Mouse (Mus musculus): ENCODE data around the gene Ccdc62.

The Ccdc62 gene

DNA sequence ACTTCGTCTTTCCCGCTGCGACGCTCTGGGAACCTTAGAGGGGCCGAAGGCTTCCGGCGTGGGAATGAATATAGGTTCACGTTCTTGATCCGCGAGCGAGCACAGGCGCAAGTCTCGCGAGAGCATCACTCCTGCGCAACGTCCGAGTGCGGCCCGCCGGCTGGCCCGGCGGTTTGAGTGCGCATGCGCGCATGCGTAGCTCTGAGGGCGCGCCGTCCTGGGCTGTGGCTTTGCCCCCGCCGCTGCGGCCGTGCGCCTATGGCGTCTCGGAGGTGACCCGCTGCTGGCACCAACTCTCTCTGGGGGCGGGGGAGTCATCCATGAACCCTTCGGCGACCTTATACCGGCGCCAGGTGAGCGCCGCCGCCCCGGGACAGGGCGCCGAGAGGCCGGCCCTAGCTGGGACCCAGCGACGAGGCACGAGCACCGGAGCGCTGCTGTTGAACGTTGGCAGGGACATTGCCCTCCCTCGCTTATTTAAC lies at the start of gene Ccdc62:
TSS of gene Ccdc62 (plus strand) at position 172 of the 482 bp plus-strand sequence.
- DNase-seq (ENCODE audit: low spot score), result peak; percentile 96

DNA sequence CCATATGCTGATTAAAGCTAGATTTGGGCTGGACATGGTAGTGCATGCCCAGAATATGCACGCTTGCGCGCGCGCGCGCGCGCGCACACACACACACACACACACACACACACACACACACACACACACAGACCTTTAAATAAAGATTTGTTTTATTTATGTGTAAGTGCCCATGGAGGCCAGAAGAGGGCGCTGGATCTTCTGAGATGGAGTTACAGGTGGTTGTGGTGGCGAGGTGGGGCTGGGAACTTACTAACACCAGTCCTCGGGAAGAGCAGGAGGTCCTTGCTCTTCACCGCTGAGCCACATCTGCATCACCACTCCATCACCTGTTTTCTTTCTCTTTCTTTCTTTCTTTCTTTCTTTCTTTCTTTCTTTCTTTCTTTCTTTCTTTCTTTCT lies 49.7 kb upstream of the Ccdc62 start:
- DNase-seq (ENCODE audit: low spot score), result no peak

DNA sequence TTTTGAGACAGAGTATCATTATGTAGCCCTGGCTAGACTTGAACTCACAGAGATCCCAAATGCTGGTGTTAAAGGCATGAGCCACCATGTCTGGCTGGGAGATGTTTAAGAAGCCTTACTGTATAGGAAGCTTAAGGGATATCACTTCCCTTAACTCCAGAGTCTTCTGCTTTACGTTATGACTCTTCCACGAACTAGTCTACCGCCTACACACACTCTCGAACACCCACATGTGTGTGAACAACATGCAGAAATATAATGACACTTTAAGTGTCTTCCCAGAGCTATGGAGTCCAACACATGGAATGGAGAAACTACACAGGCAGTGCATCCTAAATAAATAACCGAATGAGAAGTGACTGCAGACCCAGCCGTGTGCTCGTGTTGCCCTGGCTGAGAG lies 46.6 kb upstream of the Ccdc62 start:
- no peak for DNase-seq (ENCODE audit: low spot score)

GRCm38 (mm10) chr5:123884332-123884731 lies 46.1 kb upstream of the Ccdc62 start:
- DNase-seq (ENCODE audit: low spot score), result no peak

DNA sequence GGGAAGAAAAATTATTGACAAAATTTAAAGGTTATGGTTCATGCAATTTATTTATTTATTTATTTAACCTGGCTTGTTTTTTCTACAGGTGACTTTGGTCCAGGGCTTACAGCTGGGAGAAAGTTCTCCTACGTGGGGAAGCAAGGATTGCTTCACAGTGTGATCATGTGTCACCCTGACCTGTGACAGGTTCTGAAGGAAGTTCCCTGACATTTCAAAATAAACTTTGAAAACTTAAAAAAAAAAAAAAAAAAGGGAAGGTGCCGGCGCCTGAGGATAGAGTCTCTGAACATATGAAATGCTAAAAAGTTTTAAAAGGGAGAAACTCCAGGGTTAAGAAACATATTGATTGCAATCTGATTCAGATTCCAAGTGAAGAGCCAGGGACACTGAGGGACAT lies 44.1 kb upstream of the Ccdc62 start:
- no peak for DNase-seq (ENCODE audit: low spot score)

- no peak for DNase-seq (ENCODE audit: low spot score)
These were observed 40.2 kb upstream of the Ccdc62 start for GRCm38 (mm10) chr5:123890312-123890711.

GRCm38 (mm10) chr5:123890987-123891386 lies 39.5 kb upstream of the Ccdc62 start:
- no peak for DNase-seq (ENCODE audit: low spot score)

- peak; percentile 47 for DNase-seq (ENCODE audit: low spot score)
These were observed 38.8 kb upstream of the Ccdc62 start for GRCm38 (mm10) chr5:123891669-123892068.

- no peak for DNase-seq (ENCODE audit: low spot score)
These were observed 37.0 kb upstream of the Ccdc62 start for GRCm38 (mm10) chr5:123893520-123893919.

- peak; percentile 62 for DNase-seq (ENCODE audit: low spot score)
These were observed 34.1 kb upstream of the Ccdc62 start for GRCm38 (mm10) chr5:123896395-123896794.

DNA sequence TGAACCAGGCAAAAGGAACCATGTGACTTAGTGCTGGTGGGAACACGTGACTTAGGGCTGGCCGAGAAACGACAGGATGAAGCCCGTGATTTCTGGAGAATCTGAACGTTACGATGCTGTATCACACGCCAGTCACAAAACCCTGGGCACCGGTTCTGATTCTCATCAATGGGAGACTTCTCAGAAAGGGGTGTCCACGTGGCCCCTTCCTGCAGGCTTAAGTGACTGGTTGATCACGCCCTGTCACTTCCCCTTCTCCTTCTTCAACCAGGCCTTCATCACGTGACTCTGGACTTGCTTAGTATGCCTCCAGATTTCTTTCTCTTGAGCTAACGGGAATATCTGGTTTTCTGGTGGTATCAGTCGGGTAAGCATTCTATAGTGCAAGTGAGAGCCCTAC lies 33.1 kb upstream of the Ccdc62 start:
- no peak for DNase-seq (ENCODE audit: low spot score)

DNA sequence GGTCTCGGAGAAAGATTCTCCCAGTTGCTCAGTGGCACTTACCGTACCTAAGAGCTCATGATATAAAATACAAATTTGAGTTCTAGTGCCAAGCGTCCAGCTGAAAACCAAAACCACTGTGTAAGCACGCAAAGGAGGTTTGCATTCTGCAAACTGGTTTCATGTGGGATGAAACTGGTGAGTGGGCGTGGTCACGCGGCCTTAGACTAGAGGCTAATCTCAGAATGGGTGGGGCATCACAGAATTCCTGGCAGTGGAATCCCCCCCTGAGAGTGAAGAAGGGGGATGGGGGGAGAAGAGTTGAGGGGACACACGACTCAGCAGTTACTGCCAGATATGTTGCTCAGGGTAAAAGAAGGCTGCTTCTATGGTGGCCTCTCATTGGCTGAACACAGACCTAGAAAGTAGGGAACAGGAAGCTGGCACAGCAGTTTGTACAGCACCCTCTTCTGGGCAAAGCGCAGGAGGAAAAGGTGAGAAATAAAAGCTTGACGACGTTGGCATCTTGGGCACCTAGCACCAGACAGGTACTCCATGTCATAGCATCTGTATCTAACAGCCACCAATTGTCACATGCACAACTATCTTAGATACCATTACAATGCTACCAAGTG lies 26.3 kb upstream of the Ccdc62 start:
- no peak for DNase-seq (ENCODE audit: low spot score)

DNA sequence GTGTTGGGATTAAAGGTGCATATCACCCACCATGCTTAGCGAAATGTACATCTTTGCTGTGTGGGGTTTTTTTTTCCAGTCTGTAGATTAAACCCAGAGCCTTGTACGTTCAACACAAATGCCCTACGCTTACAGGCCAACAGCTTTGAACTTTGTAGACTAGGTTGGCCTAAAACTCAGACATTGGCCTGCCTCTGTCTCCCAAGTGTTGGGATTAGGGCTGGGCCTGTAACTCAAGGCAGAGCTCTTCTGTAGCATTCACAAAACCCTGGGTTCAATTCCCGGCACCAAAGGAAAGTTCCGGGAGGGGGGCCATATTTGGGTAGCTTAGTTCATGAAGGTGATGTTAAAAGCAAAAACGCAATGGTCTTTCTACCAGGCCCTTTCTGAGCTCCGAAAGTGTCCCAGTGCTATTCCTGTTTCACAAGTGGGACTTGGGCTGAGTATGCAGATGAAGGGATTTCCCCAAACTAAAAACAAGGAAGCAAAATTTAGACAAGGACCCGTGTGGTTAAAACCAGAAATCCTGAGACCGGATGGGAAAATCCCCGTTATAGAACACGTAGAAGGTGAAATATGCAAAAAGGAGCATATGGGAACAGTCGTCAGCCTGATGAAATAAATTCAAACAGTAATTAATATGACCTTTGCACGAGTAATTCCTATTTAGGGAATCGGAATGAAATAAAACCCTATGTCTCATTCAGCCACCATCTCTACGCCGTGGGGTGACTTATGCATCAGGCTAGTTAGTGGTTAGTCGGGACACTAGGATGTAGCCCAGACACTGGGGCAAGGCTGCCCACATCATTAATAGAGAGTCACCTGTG lies 24.1 kb upstream of the Ccdc62 start:
- DNase-seq (ENCODE audit: low spot score), result no peak

GRCm38 (mm10) chr5:123906976-123907630 lies 23.4 kb upstream of the Ccdc62 start, which contains the start of gene Denr:
Gene Denr (plus strand): TSS chr5:123907175.
- peak; percentile 100 for DNase-seq (ENCODE audit: low spot score)

DNA sequence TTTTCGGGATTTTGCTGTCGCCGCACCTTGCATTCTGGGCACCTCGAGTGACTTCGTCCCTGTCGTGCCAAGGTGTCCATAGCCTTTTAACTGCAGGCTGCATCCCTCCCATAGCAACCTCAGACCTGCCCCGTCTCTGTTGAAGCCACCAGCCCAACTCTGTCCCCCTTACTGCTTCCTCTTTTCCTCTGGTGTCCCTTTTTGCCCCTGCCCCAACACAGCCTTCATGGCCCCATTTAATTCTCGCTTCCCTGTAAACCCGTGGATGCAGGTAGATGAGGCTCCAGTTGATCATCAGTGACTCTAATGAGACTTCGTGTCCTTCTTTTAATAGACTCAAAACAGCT lies 22.9 kb upstream of the Ccdc62 start:
- no peak for DNase-seq (ENCODE audit: low spot score)

DNA sequence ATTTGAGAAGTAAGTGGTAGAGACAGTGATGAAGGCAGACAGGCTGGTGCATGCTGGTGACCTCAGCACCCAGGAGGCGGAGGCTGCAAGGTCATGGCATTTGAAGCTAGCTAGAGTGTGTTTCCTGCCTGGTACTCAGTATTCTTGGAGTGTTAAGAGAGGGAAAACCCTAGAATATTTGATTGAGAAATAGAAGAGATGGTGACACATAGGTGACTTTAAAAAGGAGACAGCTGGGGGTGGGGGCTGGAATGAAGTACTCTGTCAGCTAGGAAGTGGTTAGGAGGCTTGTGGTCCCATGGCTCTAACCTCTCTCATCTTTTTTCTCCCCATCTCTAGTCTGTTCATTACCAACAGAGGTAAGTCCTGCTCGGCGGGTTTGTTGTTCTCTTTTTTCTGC lies 15.6 kb upstream of the Ccdc62 start:
- DNase-seq (ENCODE audit: low spot score), result no peak

DNA sequence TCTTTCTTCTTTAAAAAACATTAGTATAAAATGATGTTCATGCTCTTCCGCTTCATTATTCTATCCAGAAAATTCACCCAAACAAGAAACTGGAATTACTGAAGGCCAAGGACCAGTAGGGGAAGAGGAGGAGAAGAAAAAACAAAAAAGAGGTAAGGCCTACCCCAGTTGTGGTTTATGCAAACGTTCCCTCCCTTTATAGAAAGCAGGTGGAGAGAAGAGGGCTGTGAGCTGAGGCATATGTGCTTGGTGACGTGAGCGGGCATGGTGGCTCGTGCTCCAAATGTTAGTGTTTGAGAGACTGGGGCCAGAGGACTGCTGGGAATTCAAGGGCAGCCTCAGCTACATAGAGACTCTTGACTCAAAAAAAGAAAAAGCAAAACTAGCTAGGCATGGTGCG lies 8.4 kb upstream of the Ccdc62 start:
- no peak for DNase-seq (ENCODE audit: low spot score)

- no peak for DNase-seq (ENCODE audit: low spot score)
These were observed 3.4 kb upstream of the Ccdc62 start, which contains the start of gene Gm43518 for GRCm38 (mm10) chr5:123927118-123927517. Gene Gm43518 (plus strand): TSS chr5:123927418.

DNA sequence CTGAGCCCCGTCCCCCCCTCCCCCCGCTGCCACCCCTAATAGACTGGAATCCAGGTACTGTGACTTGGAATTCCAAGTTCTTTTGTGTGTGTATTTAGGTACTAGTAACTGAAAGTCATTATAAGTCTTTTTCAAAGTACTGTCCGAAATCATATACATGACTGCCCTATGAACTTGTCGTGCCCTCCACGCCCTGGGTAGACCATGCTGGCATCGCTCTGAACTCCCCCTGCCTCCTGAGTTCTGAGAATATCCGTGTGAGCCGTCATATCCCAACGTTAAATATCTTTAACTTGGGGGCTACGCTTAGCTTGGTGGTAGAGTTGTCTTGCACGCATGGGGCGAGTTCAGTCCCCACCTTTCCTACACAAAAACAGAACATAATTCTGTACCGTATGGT lies 652 bp downstream of the Ccdc62 start:
- no peak for DNase-seq (ENCODE audit: low spot score)

- no peak for DNase-seq (ENCODE audit: low spot score)
These were observed 2.4 kb downstream of the Ccdc62 start for GRCm38 (mm10) chr5:123932927-123933326.

DNA sequence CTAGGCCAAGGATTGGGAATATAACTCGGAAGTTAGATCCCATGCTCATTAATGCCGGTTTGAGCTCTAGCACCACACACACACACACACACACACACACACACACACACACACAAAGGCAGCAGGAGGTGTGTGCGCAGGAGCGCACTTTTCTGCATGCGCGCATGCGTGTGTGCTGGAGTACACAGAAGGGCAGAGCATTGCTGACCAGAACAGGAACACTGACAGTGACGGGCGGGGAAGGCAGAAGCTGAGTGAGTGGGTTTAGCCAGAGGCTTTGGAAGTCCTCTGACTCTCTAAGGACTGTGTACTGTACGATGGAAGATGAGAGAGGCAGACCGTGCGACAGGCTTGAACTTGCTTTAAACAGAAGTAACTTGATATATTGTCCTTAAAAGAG lies 3.1 kb downstream of the Ccdc62 start:
- no peak for DNase-seq (ENCODE audit: low spot score)

DNA sequence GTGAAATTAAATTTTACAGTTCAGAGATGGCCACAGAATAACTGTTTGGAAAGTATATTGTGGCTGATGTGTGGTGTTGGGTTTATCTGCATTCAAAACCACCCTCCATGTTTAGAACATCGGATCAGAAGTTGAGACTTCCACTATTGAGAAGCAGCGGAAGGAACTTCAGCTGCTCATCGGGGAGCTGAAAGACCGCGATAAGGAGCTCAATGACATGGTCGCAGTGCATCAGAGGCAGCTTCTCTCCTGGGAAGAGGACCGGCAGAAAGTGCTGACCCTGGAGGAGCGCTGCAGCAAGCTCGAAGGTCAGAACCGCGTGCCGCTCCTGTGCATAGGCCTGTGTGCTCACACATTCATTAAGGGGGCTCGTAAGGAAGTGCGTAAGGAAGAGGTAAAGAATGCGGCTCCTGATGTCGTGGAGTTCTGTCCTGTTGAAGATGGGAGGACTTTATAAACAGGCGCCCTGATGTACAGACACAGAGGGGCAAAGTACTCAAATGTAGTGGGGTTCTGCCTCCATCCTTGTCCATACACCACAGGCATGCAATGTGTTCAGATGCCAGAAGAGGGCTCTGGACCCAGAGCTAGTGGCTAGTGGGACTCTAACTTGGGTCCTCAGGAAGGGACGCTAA lies 3.6 kb downstream of the Ccdc62 start:
- DNase-seq (ENCODE audit: low spot score), result no peak
